Mouse (Mus musculus): ENCODE results near the gene Grk1.

Grk1 gene

GRCm38 (mm10) chr8:13404666-13405131, at the start of gene Grk1:
TSS of gene Grk1 (plus strand) at chr8:13405081.
- no peak for DNase-seq (ENCODE audit: low spot score)

- DNase-seq (ENCODE audit: low spot score), result no peak
These were observed 48.7 kb upstream of the Grk1 start for GRCm38 (mm10) chr8:13356221-13356620.

GRCm38 (mm10) chr8:13356681-13357080, 48.2 kb upstream of the Grk1 start:
- DNase-seq (ENCODE audit: low spot score), result no peak

- no peak for DNase-seq (ENCODE audit: low spot score)
These were observed 44.7 kb upstream of the Grk1 start for GRCm38 (mm10) chr8:13360213-13360612.

GRCm38 (mm10) chr8:13361865-13362264, 43.0 kb upstream of the Grk1 start:
- no peak for DNase-seq (ENCODE audit: low spot score)

GRCm38 (mm10) chr8:13373151-13373662, 31.7 kb upstream of the Grk1 start:
- no peak for DNase-seq (ENCODE audit: low spot score)

- no peak for DNase-seq (ENCODE audit: low spot score)
These were observed 23.3 kb upstream of the Grk1 start for GRCm38 (mm10) chr8:13381630-13382029.

- DNase-seq (ENCODE audit: low spot score), result no peak
These were observed 22.3 kb upstream of the Grk1 start for GRCm38 (mm10) chr8:13382536-13382935.

- DNase-seq (ENCODE audit: low spot score), result no peak
These were observed 21.9 kb upstream of the Grk1 start for GRCm38 (mm10) chr8:13382999-13383398.

- no peak for DNase-seq (ENCODE audit: low spot score)
These were observed 18.5 kb upstream of the Grk1 start for GRCm38 (mm10) chr8:13386366-13386765.

GRCm38 (mm10) chr8:13387728-13388127, 17.2 kb upstream of the Grk1 start:
- no peak for DNase-seq (ENCODE audit: low spot score)

- no peak for DNase-seq (ENCODE audit: low spot score)
These were observed 16.1 kb upstream of the Grk1 start for GRCm38 (mm10) chr8:13388744-13389143.

- no peak for DNase-seq (ENCODE audit: low spot score)
These were observed 11.0 kb upstream of the Grk1 start for GRCm38 (mm10) chr8:13393869-13394268.

- no peak for DNase-seq (ENCODE audit: low spot score)
These were observed 8.2 kb upstream of the Grk1 start, which contains the start of gene Atp4b for GRCm38 (mm10) chr8:13396725-13397124. TSS of gene Atp4b (minus strand) at chr8:13396825.

- no peak for DNase-seq (ENCODE audit: low spot score)
These were observed 1.4 kb upstream of the Grk1 start for GRCm38 (mm10) chr8:13403517-13403916.

GRCm38 (mm10) chr8:13406011-13406410, 1.1 kb downstream of the Grk1 start:
- DNase-seq (ENCODE audit: low spot score), result no peak

- DNase-seq (ENCODE audit: low spot score), result peak; percentile 59
These were observed 6.7 kb downstream of the Grk1 start for GRCm38 (mm10) chr8:13411597-13411996.

GRCm38 (mm10) chr8:13412891-13413558, 8.1 kb downstream of the Grk1 start:
- peak; percentile 34 for DNase-seq (ENCODE audit: low spot score)

- no peak for DNase-seq (ENCODE audit: low spot score)
These were observed 9.0 kb downstream of the Grk1 start for GRCm38 (mm10) chr8:13413823-13414390.

GRCm38 (mm10) chr8:13415879-13416278, 11.0 kb downstream of the Grk1 start:
- DNase-seq (ENCODE audit: low spot score), result no peak

- DNase-seq (ENCODE audit: low spot score), result no peak
These were observed 14.3 kb downstream of the Grk1 start for GRCm38 (mm10) chr8:13419111-13419639.

- DNase-seq (ENCODE audit: low spot score), result no peak
These were observed 16.1 kb downstream of the Grk1 start for GRCm38 (mm10) chr8:13420970-13421369.

- no peak for DNase-seq (ENCODE audit: low spot score)
These were observed 22.5 kb downstream of the Grk1 start for GRCm38 (mm10) chr8:13427351-13427750.
